Mouse (Mus musculus) liver, postnatal 0 days (tissue): Measurements from ENCODE around the gene Apoc2.

Source experiments
- CTCF ChIP-seq: sonication (generic); IDR thresholded peaks from 2 replicates; pipeline ENCODE4 v1.5.1; 2016; ENCODE audit warnings: antibody characterized with exemption, low read depth
- EP300 ChIP-seq: IDR thresholded peaks from 2 replicates; pipeline ENCODE4 v1.6.1; 2016; ENCODE audit warnings: antibody characterized with exemption, low read depth, mild to moderate bottlenecking

DNA sequence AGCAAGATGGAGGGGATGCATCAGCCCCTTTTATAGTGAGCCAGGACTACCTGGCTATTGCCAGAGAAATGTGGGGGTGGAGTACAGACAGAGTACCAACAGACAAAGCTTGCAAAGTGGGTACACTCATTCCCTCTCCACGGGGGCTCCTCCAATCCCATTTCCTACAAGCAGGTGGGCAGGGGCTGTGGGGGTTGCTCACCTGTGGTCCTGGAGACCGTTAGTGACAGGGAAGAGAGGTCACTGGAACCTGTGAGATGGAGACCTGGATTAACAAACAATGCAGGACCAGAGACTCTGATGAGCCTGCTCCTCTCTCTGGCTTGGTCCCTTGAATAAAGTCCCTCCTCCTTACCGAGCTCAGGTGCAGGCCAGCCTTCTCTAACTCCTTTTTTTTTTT is 50.0 kb downstream of the Apoc2 start:
- TF ChIP-seq EP300 (no peak), CTCF (no peak)
